Mouse (Mus musculus) hindbrain, embryonic 12.5 days (tissue): ENCODE measurements around the gene Dctpp1. TPM values are rescaled to one million over a fixed set of nuclear protein-coding genes. Genes with fewer than 3 reads are reported as not detected.
A peak's percentile ranks its signal among the peaks of the same experiment; 100 is the strongest.

Experiments
- ATAC-seq: fragments of 200-750 bp; cut with Nextera tagmentation; 2 replicates; pipeline ENCODE4 v1.8.0; 2017; ENCODE audit warnings: moderate TSS enrichment; ENCODE audit not compliant: low FRiP score
- H3K27ac ChIP-seq: fragments of 300-500 bp; sonication (generic); 2 replicates; pipeline ENCODE4 v1.5.1; 2016; ENCODE audit warnings: mild to moderate bottlenecking
- H3K27me3 ChIP-seq: fragments of 300-500 bp; sonication (generic); 2 replicates; pipeline ENCODE4 v1.6.1; 2016; ENCODE audit warnings: mild to moderate bottlenecking
- H3K36me3 ChIP-seq: fragments of 300-500 bp; sonication (generic); 2 replicates; pipeline ENCODE4 v1.6.1; 2016; ENCODE audit warnings: mild to moderate bottlenecking
- H3K4me1 ChIP-seq: fragments of 300-500 bp; sonication (generic); 2 replicates; pipeline ENCODE4 v1.6.1; 2016
- H3K4me2 ChIP-seq: fragments of 300-500 bp; sonication (generic); replicated peaks from 2 replicates; pipeline ENCODE4 v1.6.1; 2016; ENCODE audit warnings: mild to moderate bottlenecking
- H3K4me3 ChIP-seq: fragments of 300-500 bp; sonication (generic); 2 replicates; pipeline ENCODE4 v1.5.1; 2016; ENCODE audit warnings: mild to moderate bottlenecking
- H3K9ac ChIP-seq: fragments of 300-500 bp; sonication (generic); 2 replicates; pipeline ENCODE4 v1.6.1; 2016; ENCODE audit warnings: mild to moderate bottlenecking, moderate library complexity
- H3K9me3 ChIP-seq: fragments of 300-500 bp; sonication (generic); replicated peaks from 2 replicates; pipeline ENCODE4 v1.6.1; 2016; ENCODE audit warnings: mild to moderate bottlenecking
- WGBS: fragments of 180-500 bp; shearing (Covaris S2); methylation state at CpG from one replicate; pipeline ENCODE4 v1.1.7; 2016; 5-methylcytosine and 5-hydroxymethylcytosine counted together
- polyA plus RNA-seq: library from polyadenylated mRNA; unstranded; fragments of >200 nt; fragmentation: Nextera tagmentation; extraction: Ambion mirVana; gene quantifications from 2 replicates; pipeline ENCODE4 v1.2.1, GENCODE M21; 2016

Gene Dctpp1
- polyA plus RNA-seq, 1 experiment from 2014 or later = 147 TPM

DNA sequence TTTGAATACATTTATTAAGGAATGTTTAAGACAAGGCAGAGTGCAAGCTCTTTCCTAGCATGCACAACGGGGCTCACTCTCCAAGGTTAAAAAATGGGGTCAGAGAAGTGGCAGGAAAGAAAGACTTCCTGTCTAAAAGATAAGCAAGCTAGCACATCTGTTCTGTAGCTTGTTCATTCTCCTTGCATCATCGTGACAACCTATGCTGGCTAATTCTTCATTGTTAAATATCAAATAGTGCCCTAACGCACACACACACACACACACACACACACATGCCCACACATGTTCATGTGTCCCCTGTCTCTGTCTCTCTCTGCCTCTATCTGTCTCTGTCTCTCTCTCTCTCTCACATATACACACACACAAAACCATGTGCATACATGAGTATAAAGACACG lies 20.6 kb upstream of the Dctpp1 start:
- 79% methylated on average over 4 of the region's 4 CpGs for WGBS
- H3K9me3 ChIP-seq = 0 out of 2 replicates have a peak, but pooled peaks cover under 1% of the 10 kb centered on the region
- no peaks in the 10 kb centered on the region for H3K36me3 ChIP-seq
- H3K27ac ChIP-seq = no peak overlapping the region
- no peak overlapping the region for H3K4me2 ChIP-seq
- H3K27me3 ChIP-seq = no peaks in the 10 kb centered on the region; the same call in 1 of the 2 replicates
- H3K9ac ChIP-seq = no peak overlapping the region
- H3K4me1 ChIP-seq = no peaks in the 10 kb centered on the region
- no peak for ATAC-seq
- no peak overlapping the region for H3K4me3 ChIP-seq

DNA sequence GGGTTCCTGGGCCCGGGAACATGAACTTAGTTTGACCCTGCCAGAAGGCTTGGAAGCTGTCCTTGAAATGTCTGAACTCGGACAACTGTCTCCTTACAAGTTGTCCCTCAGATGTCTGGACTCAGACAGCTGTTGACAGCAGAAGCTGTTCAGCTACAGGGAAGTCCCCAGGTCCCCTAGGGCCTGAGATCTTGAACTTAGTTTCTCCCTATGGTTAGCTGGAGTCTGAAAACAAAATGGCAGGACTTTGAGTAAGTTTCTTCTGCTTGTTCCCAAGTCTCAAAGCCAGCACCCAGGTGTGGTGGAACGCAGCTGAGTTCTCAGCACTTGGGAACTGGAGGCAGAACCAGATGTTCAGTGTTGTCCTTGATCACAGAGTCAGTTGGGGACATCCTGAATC lies 19.6 kb upstream of the Dctpp1 start:
- Histone ChIP-seq H3K36me3 (no peaks in the 10 kb centered on the region), H3K4me3 (no peak overlapping the region), H3K4me2 (no peak overlapping the region), H3K4me1 (no peaks in the 10 kb centered on the region), H3K27ac (no peak overlapping the region), H3K27me3 (no peaks in the 10 kb centered on the region; the same call in 1 of the 2 replicates), H3K9ac (no peak overlapping the region), H3K9me3 (no peaks in the 10 kb centered on the region)
- WGBS = 79% methylated on average over 3 of the region's 3 CpGs
- ATAC-seq = no peak

DNA sequence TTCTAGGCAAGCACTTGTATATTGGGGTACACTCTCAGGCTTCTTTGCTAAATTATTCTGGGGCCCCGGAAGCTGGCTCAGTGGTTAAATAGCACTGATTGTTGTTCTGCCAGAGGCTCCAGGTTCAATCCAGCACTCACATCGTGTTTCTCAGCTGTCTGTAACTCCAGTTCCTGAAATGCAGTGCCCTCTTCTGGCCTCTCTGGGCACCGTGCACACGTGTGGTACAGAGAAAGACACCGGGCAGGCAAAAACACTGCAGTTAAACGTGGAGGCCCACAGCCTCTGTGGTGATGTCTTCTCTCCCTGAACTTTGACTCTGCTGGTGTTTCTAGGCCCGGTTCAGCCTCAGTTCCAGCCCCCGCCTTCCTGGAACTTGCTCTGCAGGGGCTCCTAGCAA lies 17.8 kb upstream of the Dctpp1 start:
- no peak overlapping the region for H3K4me2 ChIP-seq
- H3K27ac ChIP-seq = no peak overlapping the region
- H3K4me1 ChIP-seq = peaks cover 4% of the 10 kb centered on the region
- H3K9ac ChIP-seq = no peak overlapping the region
- no peaks in the 10 kb centered on the region; the same call in 1 of the 2 replicates for H3K27me3 ChIP-seq
- ATAC-seq = no peak
- H3K9me3 ChIP-seq = no peaks in the 10 kb centered on the region
- 20% methylated on average over 8 of the region's 8 CpGs for WGBS
- H3K36me3 ChIP-seq = no peaks in the 10 kb centered on the region
- no peak overlapping the region for H3K4me3 ChIP-seq

DNA sequence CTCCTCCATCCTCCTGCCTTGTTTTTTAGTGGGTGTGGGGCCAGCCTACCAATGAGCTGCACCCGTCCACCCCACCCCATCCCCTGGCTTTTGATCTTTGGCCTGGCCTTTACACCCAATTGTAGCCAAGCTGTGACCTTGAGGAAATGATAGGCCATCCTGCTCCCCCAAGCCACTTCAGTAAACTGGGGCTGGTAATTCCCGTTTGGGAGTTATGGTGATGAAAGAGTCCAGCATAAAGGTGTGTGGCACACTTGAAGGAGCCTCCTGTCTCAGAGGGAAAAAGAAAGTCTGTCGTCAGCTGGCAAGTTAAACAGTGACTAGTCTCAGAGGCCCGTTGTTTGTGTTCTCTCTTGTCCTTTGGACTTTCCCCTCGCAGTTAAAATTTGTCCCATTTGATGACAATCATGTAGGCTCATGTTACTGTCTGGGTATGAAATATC lies 16.0 kb upstream of the Dctpp1 start:
- Histone ChIP-seq H3K4me2 (no peak overlapping the region), H3K4me3 (no peak overlapping the region), H3K9ac (no peak overlapping the region), H3K9me3 (no peaks in the 10 kb centered on the region), H3K4me1 (peaks cover 15% of the 10 kb centered on the region), H3K27ac (no peak overlapping the region), H3K36me3 (0 out of 2 replicates have a peak, but pooled peaks cover 3% of the 10 kb centered on the region), H3K27me3 (no peaks in the 10 kb centered on the region)
- 67% methylated on average over 5 of the region's 5 CpGs for WGBS
- ATAC-seq = no peak

DNA sequence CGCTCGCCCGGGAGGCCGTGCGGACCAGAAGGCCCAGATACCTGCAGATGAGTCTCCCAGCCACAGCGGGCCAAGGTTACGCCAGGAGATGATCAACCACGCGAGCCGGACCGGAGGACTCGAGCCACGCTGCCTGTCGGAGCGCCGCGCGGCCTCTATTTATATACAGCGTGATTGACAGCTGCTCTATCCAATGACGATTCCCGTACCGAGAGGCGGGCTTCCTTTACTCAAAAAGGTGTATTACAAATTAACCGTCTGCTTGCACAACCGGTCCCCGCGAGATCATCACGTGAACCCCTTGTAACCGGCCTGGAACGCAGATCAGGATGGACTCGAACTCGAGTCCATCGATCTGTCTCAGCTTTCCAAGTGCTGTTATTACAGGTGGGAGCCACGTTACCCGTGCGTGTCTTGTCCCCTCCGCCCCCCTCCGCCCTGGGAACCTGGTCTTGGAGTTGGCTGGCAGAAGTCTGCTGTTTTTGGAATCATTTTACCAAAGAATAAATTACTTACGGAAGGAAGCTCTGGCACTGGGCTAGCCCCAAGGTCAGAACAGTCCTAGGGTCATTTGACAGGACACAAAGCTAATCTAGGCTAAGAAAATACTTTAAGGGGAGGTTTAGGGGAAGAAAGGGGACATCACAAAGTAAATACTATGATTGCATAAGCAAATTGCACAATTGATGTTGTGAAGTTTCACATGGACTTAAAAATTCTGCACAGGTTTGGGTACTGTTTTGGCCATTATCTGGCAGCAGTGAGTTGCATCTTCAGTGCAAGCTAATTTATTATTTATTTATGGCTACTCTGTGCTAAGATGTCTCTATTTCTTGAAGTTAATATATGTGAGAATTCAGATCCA lies 13.6 kb upstream of the Dctpp1 start, which contains the start of gene Sephs2:
Sephs2 (minus strand) TSS at position 131 of the 865 bp plus-strand sequence.
- no peaks in the 10 kb centered on the region for H3K27me3 ChIP-seq
- peak; percentile 88 for ATAC-seq
- 3% methylated on average over 39 of the region's 39 CpGs for WGBS

DNA sequence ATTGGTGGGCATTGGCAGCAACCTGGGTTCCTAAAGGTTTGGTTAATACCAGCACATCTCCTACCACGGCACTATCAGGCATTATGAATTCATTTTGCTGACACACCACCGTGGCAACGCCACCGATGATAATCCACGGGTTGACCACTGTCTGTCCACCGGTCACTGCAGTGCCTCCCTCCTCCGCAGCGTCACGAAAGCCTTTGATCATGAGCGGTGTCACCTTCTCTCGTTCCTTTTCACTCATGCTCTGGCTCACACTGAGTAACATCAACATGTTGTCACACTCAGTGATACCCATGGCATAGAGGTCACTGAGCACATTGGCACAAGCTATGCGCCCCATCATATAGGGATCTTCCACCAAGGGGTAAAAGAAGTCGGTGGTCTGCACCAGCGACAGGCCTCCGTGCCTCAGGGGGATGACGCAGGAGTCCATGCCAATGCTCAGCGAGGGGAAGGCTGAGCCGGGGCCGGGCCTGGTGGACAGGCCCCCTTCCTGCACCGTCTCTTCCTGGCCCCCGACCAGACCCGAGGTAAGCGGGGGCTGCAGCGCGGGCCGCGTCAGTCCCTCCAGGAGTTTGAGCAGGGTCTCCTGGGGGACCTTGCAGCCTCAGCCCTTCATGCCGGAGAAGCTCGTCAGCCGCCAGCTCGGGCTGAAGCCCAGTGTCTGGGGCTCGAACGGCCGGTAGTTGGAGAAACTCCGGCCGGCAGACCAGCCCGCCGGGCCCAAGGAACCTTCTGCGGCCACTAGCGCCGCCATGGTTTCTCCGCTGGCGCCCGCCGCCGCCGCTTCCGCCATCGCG lies 12.8 kb upstream of the Dctpp1 start:
- Histone ChIP-seq H3K36me3 (peaks cover 18% of the 10 kb centered on the region), H3K4me3 (peak overlapping the region; percentile 76), H3K9me3 (no peaks in the 10 kb centered on the region), H3K27ac (peak overlapping the region; percentile 82), H3K9ac (peak overlapping the region; percentile 82), H3K27me3 (no peaks in the 10 kb centered on the region), H3K4me2 (peak overlapping the region; percentile 94), H3K4me1 (peaks cover 18% of the 10 kb centered on the region)
- peak; percentile 66 for ATAC-seq
- 14% methylated on average over 50 of the region's 50 CpGs for WGBS

More for the DNA sequence above, 13.6 kb upstream of the Dctpp1 start, which contains the start of gene Sephs2:
- Histone ChIP-seq H3K4me3 (peak within 1 kb of the TSS; percentile 76), H3K9ac (peak within 1 kb of the TSS; percentile 82), H3K9me3 (no peaks in the 10 kb centered on the region), H3K4me1 (peaks cover 18% of the 10 kb centered on the region), H3K36me3 (peaks cover 16% of the 10 kb centered on the region), H3K4me2 (peak within 1 kb of the TSS; percentile 94), H3K27ac (peak within 1 kb of the TSS; percentile 82)

DNA sequence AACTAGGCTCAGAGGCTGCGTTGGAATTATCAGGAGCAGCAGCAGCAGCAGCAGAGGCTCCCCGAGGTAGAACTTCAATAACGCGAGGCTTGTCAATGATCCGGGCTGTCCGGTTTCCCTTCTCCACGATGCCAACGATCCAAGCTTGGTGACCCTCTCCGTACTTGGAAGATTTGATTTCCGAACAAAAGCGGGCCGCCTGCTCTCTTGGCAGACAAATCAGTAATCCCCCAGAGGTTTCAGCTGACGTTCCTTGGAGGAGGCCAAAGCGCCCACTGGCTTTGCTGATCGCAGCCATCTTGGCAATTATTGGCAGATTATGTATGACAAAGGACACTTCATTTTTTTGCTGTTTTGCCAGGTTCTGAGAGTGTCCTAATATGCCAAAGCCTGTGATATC lies 12.1 kb upstream of the Dctpp1 start:
- WGBS = 93% methylated on average over 15 of the region's 15 CpGs
- Histone ChIP-seq H3K4me1 (peaks cover 18% of the 10 kb centered on the region), H3K9ac (no peak overlapping the region), H3K27ac (no peak overlapping the region), H3K4me2 (peak overlapping the region; percentile 94), H3K36me3 (peaks cover 18% of the 10 kb centered on the region), H3K27me3 (no peaks in the 10 kb centered on the region), H3K9me3 (no peaks in the 10 kb centered on the region), H3K4me3 (peak overlapping the region; percentile 76)
- no peak for ATAC-seq

DNA sequence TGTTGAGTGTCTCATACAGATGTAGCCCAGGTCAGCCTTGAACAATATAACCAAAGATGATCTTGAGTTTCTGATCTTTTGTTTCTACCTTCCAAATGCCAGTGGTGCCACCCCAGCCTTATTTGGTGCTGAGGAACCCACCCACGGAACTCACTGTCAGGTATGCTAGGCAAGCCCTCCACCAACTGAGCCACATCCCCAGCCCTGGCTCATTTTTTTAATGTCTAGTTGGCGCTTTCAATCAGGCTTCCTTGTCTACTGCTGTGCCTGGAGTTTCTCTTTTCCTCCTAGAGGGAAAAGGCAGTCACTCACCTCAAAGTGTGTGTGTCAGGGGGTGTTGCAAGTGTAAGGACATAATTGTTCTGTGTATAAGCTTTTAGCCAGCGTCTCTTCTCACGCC lies 10.6 kb upstream of the Dctpp1 start:
- Histone ChIP-seq H3K9ac (no peak overlapping the region), H3K4me3 (no peak overlapping the region), H3K27me3 (no peaks in the 10 kb centered on the region), H3K36me3 (peaks cover 18% of the 10 kb centered on the region), H3K4me2 (no peak overlapping the region), H3K27ac (no peak overlapping the region), H3K4me1 (peaks cover 18% of the 10 kb centered on the region), H3K9me3 (no peaks in the 10 kb centered on the region)
- WGBS = 95% methylated on average over 4 of the region's 4 CpGs
- ATAC-seq = no peak

DNA sequence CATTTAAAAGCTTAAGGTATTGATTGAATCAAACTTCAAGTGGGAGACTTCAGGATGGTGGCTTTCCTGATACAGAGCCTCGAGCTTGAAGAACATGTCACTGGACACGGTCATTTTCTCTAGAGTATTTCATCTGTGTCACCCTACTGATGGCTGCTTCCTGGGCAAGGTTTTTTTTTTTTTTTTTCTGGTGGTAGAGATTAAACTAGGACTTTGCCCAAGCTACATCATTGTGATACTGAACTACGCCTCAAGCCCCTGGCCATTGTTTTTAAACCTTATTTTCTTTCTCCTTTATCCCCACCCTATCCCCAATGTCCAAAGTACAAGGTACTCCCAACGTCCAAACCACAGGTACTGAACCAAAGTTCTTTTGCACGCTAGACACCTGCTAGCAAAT lies 10.2 kb upstream of the Dctpp1 start:
- peaks cover 18% of the 10 kb centered on the region for H3K4me1 ChIP-seq
- ATAC-seq = no peak
- H3K27ac ChIP-seq = no peak overlapping the region
- no peak overlapping the region for H3K4me2 ChIP-seq
- no peak overlapping the region for H3K9ac ChIP-seq
- 91% methylated on average over 5 of the region's 5 CpGs for WGBS
- no peak overlapping the region for H3K4me3 ChIP-seq
- H3K27me3 ChIP-seq = no peaks in the 10 kb centered on the region
- H3K9me3 ChIP-seq = no peaks in the 10 kb centered on the region
- peaks cover 18% of the 10 kb centered on the region for H3K36me3 ChIP-seq

DNA sequence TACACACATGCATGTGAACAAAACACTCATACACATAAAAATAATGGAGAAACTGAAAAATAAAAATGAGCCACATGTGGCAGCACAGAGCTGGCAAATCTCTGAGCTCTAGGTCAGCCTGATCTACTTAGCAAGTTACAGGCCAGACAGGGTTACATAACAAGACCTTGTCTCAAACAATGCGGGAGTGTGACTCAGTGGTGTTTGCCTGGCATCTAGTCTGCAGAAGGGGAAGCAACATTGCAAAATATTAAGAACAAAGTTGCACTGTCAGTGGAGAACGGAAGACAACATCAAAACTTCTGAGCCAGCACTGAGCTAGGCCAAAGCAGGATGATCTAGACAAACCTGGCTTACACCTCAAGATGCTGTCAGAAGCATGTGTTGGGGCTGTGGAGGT lies 9.7 kb upstream of the Dctpp1 start:
- no peaks in the 10 kb centered on the region for H3K9me3 ChIP-seq
- peaks cover 18% of the 10 kb centered on the region for H3K36me3 ChIP-seq
- H3K27me3 ChIP-seq = no peaks in the 10 kb centered on the region
- no peak overlapping the region for H3K9ac ChIP-seq
- H3K27ac ChIP-seq = no peak overlapping the region
- ATAC-seq = no peak
- peaks cover 18% of the 10 kb centered on the region for H3K4me1 ChIP-seq
- 91% methylated on average over 2 of the region's 2 CpGs for WGBS
- H3K4me3 ChIP-seq = no peak overlapping the region
- no peak overlapping the region for H3K4me2 ChIP-seq

DNA sequence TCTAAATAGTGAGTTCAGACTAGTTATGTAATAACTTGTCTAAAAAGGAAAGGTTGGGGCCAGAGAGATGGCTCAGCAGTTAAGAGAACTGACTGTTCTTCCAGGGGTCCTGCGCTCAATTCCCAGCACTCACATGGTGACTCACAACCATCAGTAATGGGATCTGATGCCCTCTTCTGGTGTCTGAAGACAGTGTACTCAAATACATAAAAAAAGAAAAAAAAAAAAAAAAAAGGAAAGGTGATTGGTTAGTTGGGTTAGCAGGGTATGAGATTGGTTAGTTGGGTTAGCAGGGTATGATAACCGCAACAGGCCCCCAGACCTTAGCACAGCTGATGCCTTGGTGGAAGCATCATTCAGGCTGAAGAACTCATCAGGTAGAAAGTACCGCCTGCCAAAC lies 3.0 kb upstream of the Dctpp1 start:
- Histone ChIP-seq H3K9ac (no peak overlapping the region), H3K4me1 (peaks cover 17% of the 10 kb centered on the region), H3K4me3 (no peak overlapping the region), H3K9me3 (no peaks in the 10 kb centered on the region), H3K27me3 (no peaks in the 10 kb centered on the region), H3K27ac (no peak overlapping the region), H3K36me3 (no peaks in the 10 kb centered on the region), H3K4me2 (no peak overlapping the region)
- ATAC-seq = no peak
- 88% methylated on average over 3 of the region's 3 CpGs for WGBS

DNA sequence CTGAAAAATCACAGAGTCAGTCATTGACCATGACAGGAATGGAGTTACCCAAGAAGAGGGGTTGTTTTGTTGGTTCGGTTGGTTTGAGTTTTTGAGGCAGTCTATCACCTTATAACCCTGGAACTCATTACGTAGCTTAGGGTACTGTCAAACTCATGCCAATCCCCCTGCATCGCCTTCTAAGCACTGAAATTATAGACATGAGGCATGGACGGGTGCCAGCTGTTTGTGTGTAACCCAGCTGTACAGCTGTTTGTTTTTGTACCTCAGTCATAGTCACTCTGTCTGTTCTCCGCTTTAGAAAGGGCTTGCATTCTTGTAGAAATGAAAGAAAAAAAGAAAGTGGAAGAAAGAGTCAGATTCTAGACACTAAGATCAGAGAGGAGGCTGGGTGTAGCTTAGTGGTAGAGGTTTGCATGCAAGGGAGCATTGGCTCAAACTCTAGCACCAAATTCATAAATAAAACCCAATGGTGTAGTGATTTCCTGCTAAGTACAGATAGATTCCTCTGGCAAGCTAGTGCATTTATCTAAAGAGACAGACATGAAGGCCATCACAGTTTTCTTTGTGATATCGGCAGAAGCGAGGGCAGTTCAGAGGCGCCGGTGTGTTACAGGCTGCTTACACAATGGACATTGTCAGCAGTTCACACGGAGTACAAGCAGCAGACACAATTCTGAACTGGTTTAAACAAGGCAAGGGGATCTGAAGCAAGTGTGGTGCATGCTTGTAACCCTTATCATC lies 1.9 kb upstream of the Dctpp1 start:
- ATAC-seq = no peak

More for the DNA sequence above, 1.9 kb upstream of the Dctpp1 start:
- Histone ChIP-seq H3K27me3 (no peaks in the 10 kb centered on the region), H3K9ac (no peak overlapping the region), H3K27ac (no peak overlapping the region), H3K4me1 (peaks cover 17% of the 10 kb centered on the region), H3K36me3 (no peaks in the 10 kb centered on the region; the same call in 1 of the 2 replicates), H3K9me3 (no peaks in the 10 kb centered on the region), H3K4me2 (no peak overlapping the region), H3K4me3 (no peak overlapping the region)
- WGBS = 82% methylated on average over 10 of the region's 10 CpGs
